ENCODE assay signal across 9 mouse cellular contexts in genomic region chr14:25524884-25525283, GRCm38 (mm10).
A peak's percentile ranks its signal among the peaks of the same experiment; 100 is the strongest.
DNase-seq lines count a peak whose midpoint lies in the region; ATAC-seq and TF ChIP-seq lines count a peak whose summit lies in the region.
"Had no signal": no experiment of that assay in that cellular context is flagged by ENCODE, and none has a peak within 500 bp of the region (broad histone marks: within the 10 kb centered on the region; RNA-seq: fewer than 3 reads in every experiment).

No protein-coding gene starts in this region.

- peaks cover 2% of the 10 kb centered on the region; the same call in 1 of the 2 replicates for H3K36me3 ChIP-seq in intestine, embryonic 16.5 days (ENCODE audit: control insufficient read depth, insufficient read depth, low read length)
- peaks cover 8% of the 10 kb centered on the region; the same call in 1 of the 2 replicates for H3K36me3 ChIP-seq in intestine, postnatal 0 days (ENCODE audit: control insufficient read depth, insufficient read depth)
- H3K36me3 ChIP-seq in C2C12 (ENCODE audit: control insufficient read depth, insufficient read depth): peaks cover 4% of the 10 kb centered on the region
- peaks cover 24% of the 10 kb centered on the region for H3K36me3 ChIP-seq in limb, embryonic 15.5 days

- H3K27ac ChIP-seq in intestine, embryonic 16.5 days (ENCODE audit: low read length): 0 out of 2 replicates have a peak overlapping the region, but pooled peaks have one; percentile 29
- H3K27ac ChIP-seq in intestine, postnatal 0 days (ENCODE audit: low read depth, low read length): no peak overlapping the region
- H3K27ac ChIP-seq in limb, embryonic 15.5 days: peak overlapping the region; percentile 24

- no peak overlapping the region for H3K4me3 ChIP-seq in intestine, embryonic 16.5 days (ENCODE audit: low read length)
- no peak overlapping the region for H3K4me3 ChIP-seq in intestine, postnatal 0 days (ENCODE audit: low read depth, low read length)
- H3K4me3 ChIP-seq in C2C12 (ENCODE audit: insufficient read depth, poor library complexity, severe bottlenecking): no peak overlapping the region
- H3K4me3 ChIP-seq in limb, embryonic 15.5 days: no peak overlapping the region

- no peak for TF ChIP-seq CTCF in intestine, postnatal 0 days (IDR thresholded peaks at IDR 0.05; ENCODE audit: low read depth)
- no peak for TF ChIP-seq CTCF in C2C12 (IDR thresholded peaks at IDR 0.05; ENCODE audit: control insufficient read depth, insufficient read depth, insufficient read length)

- DNase-seq in ovary, postnatal 36 days (ENCODE audit: low spot score): no peak
- no peak for DNase-seq in frontal cortex, postnatal 36 days (ENCODE audit: low spot score in 2 of 2)
- DNase-seq in cerebellum, adult 8-10 months: no peak
- DNase-seq: cerebellum, postnatal 36 days had no signal

- peaks cover 61% of the 10 kb centered on the region for H3K4me1 ChIP-seq in intestine, embryonic 16.5 days (ENCODE audit: control insufficient read depth, insufficient read depth, low read length)
- H3K4me1 ChIP-seq in intestine, postnatal 0 days (replicated peaks; ENCODE audit: control insufficient read depth, insufficient read depth, low read length): peaks cover 14% of the 10 kb centered on the region
- H3K4me1 ChIP-seq in limb, embryonic 15.5 days: peaks cover 53% of the 10 kb centered on the region

- H3ac ChIP-seq in C2C12 (ENCODE audit: control insufficient read depth, insufficient read length, low read depth): no peak overlapping the region

- no peaks in the 10 kb centered on the region for H3K27me3 ChIP-seq in intestine, embryonic 16.5 days (replicated peaks; ENCODE audit: control insufficient read depth, insufficient read depth, low read length)
- H3K27me3 ChIP-seq in intestine, postnatal 0 days (replicated peaks; ENCODE audit: control insufficient read depth, insufficient read depth, low read length): no peaks in the 10 kb centered on the region
- no peaks in the 10 kb centered on the region for H3K27me3 ChIP-seq in C2C12 (ENCODE audit: control insufficient read depth, insufficient read depth, insufficient read length)
- no peaks in the 10 kb centered on the region for H3K27me3 ChIP-seq in limb, embryonic 15.5 days

- WGBS in intestine, embryonic 16.5 days: 65% methylated on average over 4 of the region's 4 CpGs
- 83% methylated on average over 4 of the region's 4 CpGs for WGBS in intestine, postnatal 0 days
- 78% methylated on average over 4 of the region's 4 CpGs for WGBS in limb, embryonic 15.5 days

- no peaks in the 10 kb centered on the region for H3K9me3 ChIP-seq in intestine, embryonic 16.5 days (ENCODE audit: control insufficient read depth, low read length)
- no peaks in the 10 kb centered on the region for H3K9me3 ChIP-seq in intestine, postnatal 0 days (ENCODE audit: control insufficient read depth)
- no peaks in the 10 kb centered on the region for H3K9me3 ChIP-seq in limb, embryonic 15.5 days

- no peak overlapping the region for H3K4me2 ChIP-seq in intestine, embryonic 16.5 days (ENCODE audit: low read depth, low read length)
- H3K4me2 ChIP-seq in intestine, postnatal 0 days (replicated peaks; ENCODE audit: low read depth): no peak overlapping the region
- no peak overlapping the region for H3K4me2 ChIP-seq in limb, embryonic 15.5 days

- peaks cover 90% of the 10 kb centered on the region for H3K79me2 ChIP-seq in C2C12 (ENCODE audit: control insufficient read depth, insufficient read depth)

- peaks cover 41% of the 10 kb centered on the region for H3K79me3 ChIP-seq in C2C12 (ENCODE audit: low read depth)

- no peak for ATAC-seq in intestine, embryonic 16.5 days
- no peak for ATAC-seq in intestine, postnatal 0 days
- ATAC-seq in erythroblast, adult 5-6 weeks (replicated peaks; ENCODE audit: low FRiP score, poor library complexity, severe bottlenecking): peak; percentile 41
- no peak for ATAC-seq in limb, embryonic 15.5 days (ENCODE audit: insufficient number of reproducible peaks, low FRiP score, low TSS enrichment, low read depth)

- H3K9ac ChIP-seq in intestine, embryonic 16.5 days (ENCODE audit: low read depth, low read length): no peak overlapping the region
- no peak overlapping the region for H3K9ac ChIP-seq in intestine, postnatal 0 days (ENCODE audit: low read depth, low read length)
- H3K9ac ChIP-seq in limb, embryonic 15.5 days: no peak overlapping the region

TF ChIP-seq in C2C12, 6 proteins besides CTCF, POLR2A, EP300 and RAD21:
- TF ChIP-seq MYOD1 (IDR thresholded peaks at IDR 0.05; ENCODE audit: control insufficient read depth, insufficient read length, low read depth): peak; percentile 17
- no peak for TF ChIP-seq CEBPB (IDR thresholded peaks at IDR 0.05; ENCODE audit: low read depth)
